Comparison of ENCODE assay signal across 8 mouse cellular contexts in genomic region chr15:98608784-98609250, GRCm38 (mm10). TPM values are rescaled to one million over a fixed set of nuclear protein-coding genes. Genes with fewer than 3 reads are reported as not detected.
A peak's percentile ranks its signal among the peaks of the same experiment; 100 is the strongest.
DNase-seq lines count a peak whose midpoint lies in the region; ATAC-seq and TF ChIP-seq lines count a peak whose summit lies in the region.

No protein-coding gene starts in this region.

- H3K4me1 ChIP-seq in hindbrain, embryonic 13.5 days (replicated peaks), result peaks cover 36% of the 10 kb centered on the region
- peaks cover 66% of the 10 kb centered on the region for H3K4me1 ChIP-seq in liver, embryonic 13.5 days (replicated peaks)
- peaks cover 38% of the 10 kb centered on the region for H3K4me1 ChIP-seq in olfactory bulb, adult 2 months (ENCODE audit: control insufficient read depth, insufficient read depth, low read length)

- H3K4me2 ChIP-seq in hindbrain, embryonic 13.5 days, result peak overlapping the region; percentile 76
- H3K4me2 ChIP-seq in liver, embryonic 13.5 days, result peak overlapping the region; percentile 99

- H3K27ac ChIP-seq in hindbrain, embryonic 13.5 days, result peak overlapping the region; percentile 91
- H3K27ac ChIP-seq in liver, embryonic 13.5 days, result peak overlapping the region; percentile 99
- H3K27ac ChIP-seq in olfactory bulb, adult 2 months (ENCODE audit: insufficient read depth, low read depth, low read length), result no peak overlapping the region

- peaks cover 17% of the 10 kb centered on the region for H3K36me3 ChIP-seq in hindbrain, embryonic 13.5 days
- peaks cover 13% of the 10 kb centered on the region for H3K36me3 ChIP-seq in liver, embryonic 13.5 days

- no peaks in the 10 kb centered on the region for H3K27me3 ChIP-seq in hindbrain, embryonic 13.5 days
- no peaks in the 10 kb centered on the region for H3K27me3 ChIP-seq in liver, embryonic 13.5 days

- TF ChIP-seq CTCF in olfactory bulb, adult 2 months (IDR thresholded peaks at IDR 0.05; ENCODE audit: insufficient read depth, low read depth, low read length), result no peak

- H3K9me3 ChIP-seq in hindbrain, embryonic 13.5 days, result no peaks in the 10 kb centered on the region
- no peaks in the 10 kb centered on the region for H3K9me3 ChIP-seq in liver, embryonic 13.5 days (replicated peaks)

- H3K9ac ChIP-seq in hindbrain, embryonic 13.5 days, result peak overlapping the region; percentile 88
- peak overlapping the region; percentile 92 for H3K9ac ChIP-seq in liver, embryonic 13.5 days

- WGBS in hindbrain, embryonic 13.5 days, result under 1% methylated on average over 18 of the region's 26 CpGs
- WGBS in liver, embryonic 13.5 days (ENCODE audit: insufficient replicate concordance), result 1% methylated on average over 13 of the region's 26 CpGs
- WGBS in olfactory bulb, adult 2 months, result 3% methylated on average over 12 of the region's 26 CpGs

- H3K4me3 ChIP-seq in hindbrain, embryonic 13.5 days, result peak overlapping the region; percentile 75
- peak overlapping the region; percentile 87 for H3K4me3 ChIP-seq in liver, embryonic 13.5 days (replicated peaks)
- peak overlapping the region; percentile 93 for H3K4me3 ChIP-seq in olfactory bulb, adult 2 months (ENCODE audit: insufficient read depth, low read depth, low read length)

- no peak for TF ChIP-seq POLR2A in olfactory bulb, adult 2 months (IDR thresholded peaks at IDR 0.05; ENCODE audit: insufficient read depth, low read depth, low read length)

- peak; percentile 49 for DNase-seq in CD4-positive, CD25-positive, alpha-beta regulatory T cell, adult 2 months (ENCODE audit: low read depth, low spot score)
- DNase-seq in urinary bladder, postnatal 14 days (ENCODE audit: low spot score), result peak; percentile 27
- DNase-seq in urinary bladder, postnatal 4 days (ENCODE audit: low spot score in 2 of 2), result no peak
- no peak for DNase-seq in liver, embryonic 13.5 days
- no peak for DNase-seq in T-cell, adult 2 months (ENCODE audit: low spot score)

- ATAC-seq in CD4-positive, CD25-positive, alpha-beta regulatory T cell, adult 4 months, result no peak
- peak; percentile 43 for ATAC-seq in hindbrain, embryonic 13.5 days (ENCODE audit: low FRiP score)
- peak; percentile 1; the same call in 1 of the 2 replicates for ATAC-seq in liver, embryonic 13.5 days (ENCODE audit: low read depth)

RNA-seq across cellular contexts. Expression of gene Adcy6, which starts 1.1 kb away (rescaled TPM):
- polyA plus RNA-seq in CD4-positive, CD25-positive, alpha-beta regulatory T cell, adult 4 months (2017; shearing (Covaris generic)), result 1 to 10 TPM; 1.1 to 1.5 TPM
- polyA plus RNA-seq in hindbrain, embryonic 13.5 days (2015; fragmentation: Nextera tagmentation; extraction: Ambion mirVana), result 10.1 and 11.7 TPM in 2 replicates
- polyA plus RNA-seq in liver, embryonic 13.5 days (2015; fragmentation: Nextera tagmentation; extraction: Ambion mirVana), result 5.2 and 6.2 TPM in 2 replicates
- polyA plus RNA-seq in olfactory bulb, adult 2 months (2012; ENCODE audit: insufficient read depth, insufficient read length, low replicate concordance, missing spikeins), result 87.5 TPM in 1 of 2 replicates, not detected in the other

RNA-seq across cellular contexts. Expression of gene Cacnb3, which starts 21.8 kb away (rescaled TPM):
- polyA plus RNA-seq in CD4-positive, CD25-positive, alpha-beta regulatory T cell, adult 4 months (2017; shearing (Covaris generic)), result not detected
- 124 and 135 TPM in 2 replicates for polyA plus RNA-seq in hindbrain, embryonic 13.5 days (2015; fragmentation: Nextera tagmentation; extraction: Ambion mirVana)
- polyA plus RNA-seq in liver, embryonic 13.5 days (2015; fragmentation: Nextera tagmentation; extraction: Ambion mirVana), result 1.4 and 1.5 TPM in 2 replicates
- not detected in 2 replicates for polyA plus RNA-seq in olfactory bulb, adult 2 months (2012; ENCODE audit: insufficient read depth, insufficient read length, low replicate concordance, missing spikeins)

RNA-seq across cellular contexts. Expression of gene 4930415O20Rik, which starts 38.0 kb away (rescaled TPM):
- polyA plus RNA-seq in CD4-positive, CD25-positive, alpha-beta regulatory T cell, adult 4 months (2017; shearing (Covaris generic)), result not detected
- 0.39 TPM in 1 of 2 replicates, not detected in the other for polyA plus RNA-seq in hindbrain, embryonic 13.5 days (2015; fragmentation: Nextera tagmentation; extraction: Ambion mirVana)
- polyA plus RNA-seq in liver, embryonic 13.5 days (2015; fragmentation: Nextera tagmentation; extraction: Ambion mirVana), result not detected in 2 replicates
- not detected in 2 replicates for polyA plus RNA-seq in olfactory bulb, adult 2 months (2012; ENCODE audit: insufficient read depth, insufficient read length, low replicate concordance, missing spikeins)

RNA-seq across cellular contexts. Expression of gene Ccnt1, which starts 38.1 kb away (rescaled TPM):
- polyA plus RNA-seq in CD4-positive, CD25-positive, alpha-beta regulatory T cell, adult 4 months (2017; shearing (Covaris generic)), result 100 to 1,000 TPM; 103 to 104 TPM
- 69.7 and 77.0 TPM in 2 replicates for polyA plus RNA-seq in hindbrain, embryonic 13.5 days (2015; fragmentation: Nextera tagmentation; extraction: Ambion mirVana)
- 27.4 and 34.3 TPM in 2 replicates for polyA plus RNA-seq in liver, embryonic 13.5 days (2015; fragmentation: Nextera tagmentation; extraction: Ambion mirVana)
- polyA plus RNA-seq in olfactory bulb, adult 2 months (2012; ENCODE audit: insufficient read depth, insufficient read length, low replicate concordance, missing spikeins), result 109 TPM in 1 of 2 replicates, not detected in the other

RNA-seq across cellular contexts. Expression of gene Ddx23, which starts 53.9 kb away (rescaled TPM):
- polyA plus RNA-seq in CD4-positive, CD25-positive, alpha-beta regulatory T cell, adult 4 months (2017; shearing (Covaris generic)), result 10 to 100 TPM; 29.4 to 29.8 TPM
- 27.5 and 28.0 TPM in 2 replicates for polyA plus RNA-seq in hindbrain, embryonic 13.5 days (2015; fragmentation: Nextera tagmentation; extraction: Ambion mirVana)
- polyA plus RNA-seq in liver, embryonic 13.5 days (2015; fragmentation: Nextera tagmentation; extraction: Ambion mirVana), result 14.7 and 15.5 TPM in 2 replicates
- not detected in 2 replicates for polyA plus RNA-seq in olfactory bulb, adult 2 months (2012; ENCODE audit: insufficient read depth, insufficient read length, low replicate concordance, missing spikeins)

Comparison
In these comparisons a context has a peak if more than half of its experiments do, and no peak if none do; other contexts are left out.
1. DNase-seq: peak in CD4-positive, CD25-positive, alpha-beta regulatory T cell, adult 2 months (single experiment) and urinary bladder, postnatal 14 days (single experiment); none in urinary bladder, postnatal 4 days (0 of 2), liver, embryonic 13.5 days (single experiment) and T-cell, adult 2 months (single experiment).
2. Peak in every context shown above with its lines, with median percentiles within 50 percentile points of each other: H3K4me3 ChIP-seq.